Mouse (Mus musculus) heart, postnatal 0 days (tissue): ENCODE data around the gene Qars. TPM values are rescaled to one million over a fixed set of nuclear protein-coding genes. Genes with fewer than 3 reads are reported as not detected.

Experiments used
- ATAC-seq: fragments of 200-750 bp; cut with Nextera tagmentation; 2 replicates; pipeline ENCODE4 v1.8.0; 2017; ENCODE audit warnings: low read depth, moderate number of reproducible peaks, moderate library complexity; ENCODE audit not compliant: insufficient read depth
- DNase-seq: peaks from one replicate; pipeline ENCODE4 v3.0.0-alpha.2; 2016; ENCODE audit warnings: low spot score
- H3K27ac ChIP-seq: fragments of 300-500 bp; sonication (generic); 2 replicates; pipeline ENCODE4 v1.5.1; 2014; ENCODE audit warnings: low read depth, mild to moderate bottlenecking
- H3K27me3 ChIP-seq: fragments of 300-500 bp; sonication (generic); 2 replicates; pipeline ENCODE4 v1.6.1; 2014; ENCODE audit warnings: low read length, mixed read lengths; ENCODE audit not compliant: control insufficient read depth, insufficient read depth
- H3K36me3 ChIP-seq: fragments of 300-500 bp; sonication (generic); replicated peaks from 2 replicates; pipeline ENCODE4 v1.6.1; 2014; ENCODE audit warnings: low read length, mixed read lengths; ENCODE audit not compliant: control insufficient read depth, insufficient read depth
- H3K4me1 ChIP-seq: fragments of 300-500 bp; sonication (generic); 2 replicates; pipeline ENCODE4 v1.6.1; 2014; ENCODE audit warnings: antibody characterized with exemption; ENCODE audit not compliant: control insufficient read depth, insufficient read depth
- H3K4me2 ChIP-seq: fragments of 300-500 bp; sonication (generic); 2 replicates; pipeline ENCODE4 v1.6.1; 2014; ENCODE audit warnings: low read depth, mild to moderate bottlenecking, low read length, moderate library complexity
- H3K4me3 ChIP-seq: fragments of 300-500 bp; sonication (generic); 2 replicates; pipeline ENCODE4 v1.5.1; 2014; ENCODE audit warnings: low read depth, low read length
- H3K9ac ChIP-seq: fragments of 300-500 bp; sonication (generic); replicated peaks from 2 replicates; pipeline ENCODE4 v1.6.1; 2014; ENCODE audit warnings: low read depth, low read length, mixed read lengths
- H3K9me3 ChIP-seq: fragments of 300-500 bp; sonication (generic); replicated peaks from 2 replicates; pipeline ENCODE4 v1.6.1; 2016; ENCODE audit warnings: low read length; ENCODE audit not compliant: control insufficient read depth
- CTCF ChIP-seq: IDR thresholded peaks from 2 replicates; pipeline ENCODE4 v1.5.1; 2016; ENCODE audit warnings: antibody characterized with exemption, control low read depth, low read depth
- EP300 ChIP-seq: IDR thresholded peaks from 2 replicates; pipeline ENCODE4 v1.6.1; 2016; ENCODE audit warnings: antibody characterized with exemption, low read depth
- WGBS: fragments of 180-500 bp; shearing (Covaris S2); extraction: QIAGEN DNeasy Blood & Tissue Kit; methylation state at CpG from one replicate; pipeline ENCODE4 v1.1.7; 2014; 5-methylcytosine and 5-hydroxymethylcytosine counted together
- polyA plus RNA-seq: library from polyadenylated mRNA; unstranded; fragments of >200 nt; fragmentation: Nextera tagmentation; extraction: Ambion mirVana; gene quantifications from 2 replicates; pipeline ENCODE4 v1.2.1, GENCODE M21; 2015
- total RNA-seq: library from RNA; depleted of rRNA; stranded (reverse); fragments of >200 nt; gene quantifications from 2 replicates; pipeline ENCODE4 v1.2.3, GENCODE M21; 2014; ENCODE audit warnings: low replicate concordance

Gene Qars
- total and polyA plus RNA-seq, 2 experiments from 2014 or later: 49.2 to 188 TPM

GRCm38 (mm10) chr9:108523341-108523740 lies 15.8 kb downstream of the Qars start:
- no peak overlapping the region for H3K4me3 ChIP-seq
- DNase-seq: no peak
- 95% methylated on average over 4 of the region's 4 CpGs for WGBS
- H3K4me2 ChIP-seq: no peak overlapping the region
- no peak for ATAC-seq
- H3K27ac ChIP-seq: no peak overlapping the region
- peaks cover 16% of the 10 kb centered on the region for H3K36me3 ChIP-seq
- H3K9ac ChIP-seq: no peak overlapping the region
- no peak for TF ChIP-seq EP300
- no peak for TF ChIP-seq CTCF
- no peaks in the 10 kb centered on the region for H3K9me3 ChIP-seq
- peaks cover 15% of the 10 kb centered on the region; the same call in 1 of the 2 replicates for H3K4me1 ChIP-seq
- no peaks in the 10 kb centered on the region for H3K27me3 ChIP-seq

- H3K4me2 ChIP-seq: no peak overlapping the region
- no peaks in the 10 kb centered on the region for H3K9me3 ChIP-seq
- TF ChIP-seq CTCF (no peak), EP300 (no peak)
- ATAC-seq (no peak), DNase-seq (no peak)
- peaks cover 28% of the 10 kb centered on the region for H3K36me3 ChIP-seq
- H3K9ac ChIP-seq: no peak overlapping the region
- H3K27me3 ChIP-seq: no peaks in the 10 kb centered on the region
- H3K4me3 ChIP-seq: no peak overlapping the region
- WGBS: 57% methylated on average over 3 of the region's 3 CpGs
- peaks cover 12% of the 10 kb centered on the region; the same call in 1 of the 2 replicates for H3K4me1 ChIP-seq
- no peak overlapping the region for H3K27ac ChIP-seq
Measured at GRCm38 (mm10) chr9:108525400-108525799, 17.9 kb downstream of the Qars start.

- H3K27me3 ChIP-seq: no peaks in the 10 kb centered on the region
- H3K9ac ChIP-seq: no peak overlapping the region
- no peak for ATAC-seq
- no peak overlapping the region for H3K4me3 ChIP-seq
- H3K4me1 ChIP-seq: no peaks in the 10 kb centered on the region
- no peak for TF ChIP-seq EP300
- TF ChIP-seq CTCF: no peak
- H3K4me2 ChIP-seq: no peak overlapping the region
- whole genome bisulfite sequencing: 89% methylated on average over 1 of the region's 1 CpGs
- no peak for DNase-seq
- H3K27ac ChIP-seq: no peak overlapping the region
- H3K9me3 ChIP-seq: no peaks in the 10 kb centered on the region
- H3K36me3 ChIP-seq: peaks cover 75% of the 10 kb centered on the region
Measured at GRCm38 (mm10) chr9:108530954-108531353, 23.4 kb downstream of the Qars start.

GRCm38 (mm10) chr9:108531496-108531895 lies 24.0 kb downstream of the Qars start:
- Histone ChIP-seq H3K27ac (no peak overlapping the region), H3K4me3 (no peak overlapping the region), H3K27me3 (no peaks in the 10 kb centered on the region), H3K36me3 (peaks cover 81% of the 10 kb centered on the region), H3K9me3 (no peaks in the 10 kb centered on the region), H3K9ac (no peak overlapping the region), H3K4me2 (no peak overlapping the region), H3K4me1 (no peaks in the 10 kb centered on the region)
- DNase-seq (no peak), ATAC-seq (no peak)
- WGBS: 92% methylated on average over 1 of the region's 1 CpGs
- no peak for TF ChIP-seq CTCF

- Histone ChIP-seq H3K4me2 (no peak overlapping the region), H3K27ac (no peak overlapping the region), H3K27me3 (no peaks in the 10 kb centered on the region), H3K4me3 (no peak overlapping the region), H3K9ac (no peak overlapping the region), H3K36me3 (peaks cover 88% of the 10 kb centered on the region), H3K4me1 (no peaks in the 10 kb centered on the region), H3K9me3 (no peaks in the 10 kb centered on the region)
- no peak for ATAC-seq
- no peak for DNase-seq
- TF ChIP-seq CTCF (no peak), EP300 (no peak)
Measured at GRCm38 (mm10) chr9:108540846-108541245, 33.3 kb downstream of the Qars start.

- WGBS: 91% methylated on average over 3 of the region's 3 CpGs
- Histone ChIP-seq H3K27ac (no peak overlapping the region), H3K4me3 (no peak overlapping the region), H3K9ac (no peak overlapping the region), H3K36me3 (peaks cover 90% of the 10 kb centered on the region), H3K9me3 (no peaks in the 10 kb centered on the region), H3K27me3 (no peaks in the 10 kb centered on the region), H3K4me1 (no peaks in the 10 kb centered on the region), H3K4me2 (no peak overlapping the region)
- DNase-seq (no peak), ATAC-seq (no peak)
- TF ChIP-seq CTCF: no peak
Measured at GRCm38 (mm10) chr9:108545986-108546385, 38.5 kb downstream of the Qars start.
